Comparison of ENCODE assay signal across 8 mouse cellular contexts in the genomic region with DNA sequence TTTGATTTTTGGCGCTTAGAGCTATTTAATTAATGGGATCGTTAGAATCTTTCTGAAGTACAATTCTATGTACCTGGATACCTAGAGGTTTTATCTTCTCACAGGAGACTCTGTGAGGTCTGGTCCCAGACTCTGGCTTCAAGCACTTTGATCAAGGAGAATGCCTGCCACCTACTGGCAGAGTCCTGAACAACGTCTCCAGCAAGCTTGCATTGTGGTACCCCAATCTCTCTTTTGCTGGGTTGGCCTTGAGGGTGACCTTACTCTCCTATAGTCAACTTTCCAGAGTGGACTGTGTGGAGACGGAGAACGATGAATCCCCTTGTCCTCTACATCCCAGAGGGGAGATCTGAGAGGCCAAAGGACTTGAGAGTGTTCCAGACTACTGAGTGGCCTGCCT.
DNase-seq lines count a peak whose midpoint lies in the region; ATAC-seq and TF ChIP-seq lines count a peak whose summit lies in the region.

No protein-coding gene starts in this region.

- DNase-seq in kidney, adult 2 months, result peak; percentile 66
- DNase-seq in cerebellum, postnatal 10 days, result peak; percentile 91 to 94
- peak; percentile 73 for DNase-seq in gastrocnemius, adult 2 months
- peak; percentile 82 for DNase-seq in kidney, postnatal 0 days (ENCODE audit: low spot score)
- DNase-seq in liver, embryonic 14.5 days (ENCODE audit: low read depth in 3 of 3, low spot score in 3 of 3), result peak in 2 of 3 experiments; percentile 6 to 10
- DNase-seq in ovary, adult 18-20 months (ENCODE audit: low spot score), result peak; percentile 26
- DNase-seq in thymus, postnatal 36 days, result peak; percentile 43 to 58

- peak; percentile 86 for TF ChIP-seq CTCF in kidney, adult 2 months (conservative IDR thresholded peaks at IDR 0.05; ENCODE audit: insufficient read depth, insufficient read length, low read depth, low read length)
- peak; percentile 84 for TF ChIP-seq CTCF in gastrocnemius, adult 2 months (IDR thresholded peaks at IDR 0.05)
- TF ChIP-seq CTCF in kidney, postnatal 0 days (IDR thresholded peaks at IDR 0.05; ENCODE audit: low read depth), result peak; percentile 90
- peak; percentile 77 for TF ChIP-seq CTCF in liver, embryonic 14.5 days (IDR thresholded peaks at IDR 0.05; ENCODE audit: low read depth)

- 18% methylated on average over 5 of the region's 5 CpGs for WGBS in kidney, adult 2 months
- WGBS in kidney, embryonic 16.5 days, result 14% methylated on average over 5 of the region's 5 CpGs
- 14% methylated on average over 5 of the region's 5 CpGs for WGBS in kidney, postnatal 0 days
- 14% methylated on average over 5 of the region's 5 CpGs for WGBS in liver, embryonic 14.5 days (ENCODE audit: insufficient replicate concordance)

- no peak for ATAC-seq in kidney, embryonic 16.5 days (ENCODE audit: low FRiP score, low TSS enrichment)
- no peak for ATAC-seq in kidney, postnatal 0 days (replicated peaks; ENCODE audit: low FRiP score, low read depth)
- no peak for ATAC-seq in liver, embryonic 14.5 days (ENCODE audit: insufficient read depth)

- H3K4me3 ChIP-seq in kidney, adult 2 months (ENCODE audit: insufficient read depth, low read depth, low read length), result no peak overlapping the region
- no peak overlapping the region for H3K4me3 ChIP-seq in kidney, embryonic 16.5 days (ENCODE audit: low read length)
- no peak overlapping the region for H3K4me3 ChIP-seq in gastrocnemius, adult 2 months
- H3K4me3 ChIP-seq in kidney, postnatal 0 days (replicated peaks; ENCODE audit: low read depth, low read length), result no peak overlapping the region
- no peak overlapping the region for H3K4me3 ChIP-seq in liver, embryonic 14.5 days (ENCODE audit: insufficient read depth in 1 of 2, low read depth in 2 of 2, low read length in 2 of 2)

- no peaks in the 10 kb centered on the region for H3K27me3 ChIP-seq in kidney, adult 2 months (replicated peaks; ENCODE audit: control insufficient read depth, insufficient read depth, low read length)
- peaks cover 30% of the 10 kb centered on the region for H3K27me3 ChIP-seq in kidney, embryonic 16.5 days (ENCODE audit: insufficient read depth, low read length)
- peaks cover 4% of the 10 kb centered on the region; the same call in 1 of the 2 replicates for H3K27me3 ChIP-seq in kidney, postnatal 0 days (ENCODE audit: insufficient read depth, low read length)
- H3K27me3 ChIP-seq in liver, embryonic 14.5 days (ENCODE audit: control insufficient read depth, insufficient read depth, low read length), result no peaks in the 10 kb centered on the region

- TF ChIP-seq POLR2A in kidney, adult 2 months (IDR thresholded peaks at IDR 0.05; ENCODE audit: low read depth, low read length), result no peak

- no peak overlapping the region for H3K27ac ChIP-seq in kidney, adult 2 months (ENCODE audit: insufficient read depth, low read depth, low read length)
- H3K27ac ChIP-seq in kidney, embryonic 16.5 days (ENCODE audit: low read length), result no peak overlapping the region
- no peak overlapping the region for H3K27ac ChIP-seq in gastrocnemius, adult 2 months
- no peak overlapping the region for H3K27ac ChIP-seq in kidney, postnatal 0 days
- no peak overlapping the region for H3K27ac ChIP-seq in liver, embryonic 14.5 days

- no peaks in the 10 kb centered on the region for H3K36me3 ChIP-seq in kidney, adult 2 months (ENCODE audit: control insufficient read depth, insufficient read depth, low read length)
- no peaks in the 10 kb centered on the region for H3K36me3 ChIP-seq in kidney, embryonic 16.5 days (ENCODE audit: insufficient read depth, low read length)
- no peaks in the 10 kb centered on the region for H3K36me3 ChIP-seq in kidney, postnatal 0 days (ENCODE audit: insufficient read depth, low read length)
- no peaks in the 10 kb centered on the region for H3K36me3 ChIP-seq in liver, embryonic 14.5 days (replicated peaks; ENCODE audit: control insufficient read depth, insufficient read depth, low read depth)

- no peak for TF ChIP-seq EP300 in liver, embryonic 14.5 days (IDR thresholded peaks at IDR 0.05; ENCODE audit: low read depth)

- H3K4me1 ChIP-seq in kidney, adult 2 months (ENCODE audit: control insufficient read depth, insufficient read depth, low read length), result no peaks in the 10 kb centered on the region
- peaks cover 12% of the 10 kb centered on the region for H3K4me1 ChIP-seq in kidney, embryonic 16.5 days (ENCODE audit: insufficient read depth, low read length)
- H3K4me1 ChIP-seq in kidney, postnatal 0 days (replicated peaks; ENCODE audit: insufficient read depth, low read length), result no peaks in the 10 kb centered on the region
- H3K4me1 ChIP-seq in liver, embryonic 14.5 days (replicated peaks; ENCODE audit: control insufficient read depth in 2 of 2, insufficient read depth in 2 of 2, low read length in 1 of 2), result no peaks in the 10 kb centered on the region

- no peak overlapping the region for H3K4me2 ChIP-seq in kidney, embryonic 16.5 days (replicated peaks; ENCODE audit: low read depth, low read length)
- no peak overlapping the region for H3K4me2 ChIP-seq in kidney, postnatal 0 days (ENCODE audit: low read length)
- no peak overlapping the region for H3K4me2 ChIP-seq in liver, embryonic 14.5 days (ENCODE audit: low read depth)

- intact Hi-C loops in gastrocnemius, adult 2 months (cut with DNase I), result loop anchor here (1.0 kb wide), 1 partner anchor 232 kb away; no protein-coding TSS in a partner anchor

- H3K9ac ChIP-seq in kidney, embryonic 16.5 days (replicated peaks; ENCODE audit: low read length), result no peak overlapping the region
- no peak overlapping the region for H3K9ac ChIP-seq in kidney, postnatal 0 days (ENCODE audit: low read depth, low read length)
- no peak overlapping the region for H3K9ac ChIP-seq in liver, embryonic 14.5 days (replicated peaks)

- H3K9me3 ChIP-seq in kidney, embryonic 16.5 days (ENCODE audit: low read length), result no peaks in the 10 kb centered on the region
- H3K9me3 ChIP-seq in kidney, postnatal 0 days (replicated peaks; ENCODE audit: low read length), result no peaks in the 10 kb centered on the region
- no peaks in the 10 kb centered on the region for H3K9me3 ChIP-seq in liver, embryonic 14.5 days (ENCODE audit: control insufficient read depth, low read length)

Comparison
In these comparisons a context has a peak if more than half of its experiments do, and no peak if none do; other contexts are left out.
1. DNase-seq: peak in every context shown above with its lines; median percentile 92 in cerebellum, postnatal 10 days; 82 in kidney, postnatal 0 days; 73 in gastrocnemius, adult 2 months; 66 in kidney, adult 2 months; 50 in thymus, postnatal 36 days; 26 in ovary, adult 18-20 months; 8 in liver, embryonic 14.5 days.